Mouse (Mus musculus): ENCODE measurements at regions not wholly inside any gene's neighbourhood (a gene's known extent, or its start where the extent isn't known, plus 50 kb on each side); places are given as distances from the start of the nearest gene placed in this dataset.

DNA sequence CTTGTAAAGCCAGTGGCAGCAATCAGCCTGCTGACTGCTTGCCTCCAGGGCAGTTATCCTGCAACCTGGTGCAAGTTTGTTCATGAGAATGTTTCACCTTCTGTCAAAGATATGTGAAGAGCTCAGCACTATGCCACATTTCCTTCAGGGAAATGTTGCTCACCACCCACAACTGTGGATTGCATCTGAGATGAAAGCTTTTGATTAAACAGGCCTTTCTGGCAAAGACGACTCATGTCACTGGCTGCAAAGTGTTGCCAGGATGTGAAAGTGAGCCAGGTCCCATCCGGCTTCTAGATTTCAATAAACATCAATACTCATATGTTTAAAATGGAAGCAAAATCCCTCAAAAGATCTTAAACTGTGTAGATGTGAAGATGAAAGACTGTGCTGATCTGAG is 2121.0 kb downstream of the Gm37988 start:
- DNase-seq (ENCODE audit: low spot score in 2 of 2), result no peak

DNA sequence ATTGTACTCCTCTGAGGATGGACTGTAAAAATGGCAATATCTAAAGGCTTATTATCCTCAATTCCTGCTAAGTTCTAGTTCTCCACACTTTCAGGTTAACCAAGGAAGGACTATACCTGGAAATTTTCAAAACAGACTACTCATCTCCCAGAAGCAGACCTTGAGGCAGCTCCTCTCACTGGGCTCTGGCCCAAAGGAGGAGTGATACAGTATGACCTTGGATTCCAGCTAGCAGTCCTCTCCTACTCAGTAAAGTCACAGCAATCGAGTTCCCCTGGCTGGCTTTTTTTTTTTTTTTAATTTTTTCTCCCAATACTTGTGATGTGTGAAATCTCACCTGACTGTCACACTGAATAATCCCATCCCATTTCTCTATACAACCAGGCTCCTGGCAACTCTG is 2124.2 kb downstream of the Gm37988 start:
- no peak for DNase-seq (ENCODE audit: low spot score in 2 of 2)

- DNase-seq (ENCODE audit: low spot score in 2 of 2), result no peak
Measured at GRCm38 (mm10) chr1:6969838-6970237, 2162.1 kb downstream of the Gm37988 start.

- DNase-seq (ENCODE audit: low spot score in 2 of 2), result no peak
Measured at GRCm38 (mm10) chr1:6973749-6974327, 2166.1 kb downstream of the Gm37988 start.

DNA sequence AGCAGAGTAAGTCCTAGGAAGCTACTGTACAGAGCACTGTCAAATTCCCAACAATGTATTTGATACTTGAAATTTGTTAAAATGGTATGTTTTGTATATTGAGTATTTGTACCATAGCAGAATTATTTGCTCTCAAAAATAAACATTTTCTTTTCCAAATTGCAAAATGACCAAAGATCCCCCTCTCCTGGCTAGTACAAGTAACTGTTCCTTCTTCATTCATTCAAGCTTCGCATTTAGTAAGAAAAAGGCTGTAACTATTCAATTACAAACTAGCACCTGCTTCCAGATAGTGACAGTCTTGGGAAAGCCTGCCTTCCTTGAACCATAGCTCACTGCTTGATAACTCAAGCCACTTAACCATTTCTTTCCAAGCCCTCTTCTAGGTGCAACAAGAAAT is 2171.9 kb downstream of the Gm37988 start:
- DNase-seq (ENCODE audit: low spot score in 2 of 2), result no peak

DNA sequence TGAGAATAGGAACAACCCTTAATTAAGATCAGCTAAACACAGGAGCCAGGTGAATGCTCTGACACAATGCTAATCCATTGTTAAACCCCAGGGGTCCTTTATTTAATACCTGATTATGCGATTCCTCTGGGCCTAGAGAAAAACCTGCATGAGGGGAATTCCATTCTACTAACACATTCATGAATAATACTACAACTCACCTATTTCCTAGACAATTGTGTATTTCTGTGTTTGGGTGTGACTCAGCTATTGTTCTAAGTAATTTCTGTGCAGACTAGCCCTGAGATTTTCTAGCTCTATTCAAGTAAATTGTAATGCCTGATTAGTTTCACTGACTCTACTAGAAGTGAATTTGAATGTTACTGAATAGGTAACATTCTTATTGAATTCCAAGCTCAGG is 2176.5 kb downstream of the Gm37988 start:
- no peak for DNase-seq (ENCODE audit: low spot score in 2 of 2)

DNA sequence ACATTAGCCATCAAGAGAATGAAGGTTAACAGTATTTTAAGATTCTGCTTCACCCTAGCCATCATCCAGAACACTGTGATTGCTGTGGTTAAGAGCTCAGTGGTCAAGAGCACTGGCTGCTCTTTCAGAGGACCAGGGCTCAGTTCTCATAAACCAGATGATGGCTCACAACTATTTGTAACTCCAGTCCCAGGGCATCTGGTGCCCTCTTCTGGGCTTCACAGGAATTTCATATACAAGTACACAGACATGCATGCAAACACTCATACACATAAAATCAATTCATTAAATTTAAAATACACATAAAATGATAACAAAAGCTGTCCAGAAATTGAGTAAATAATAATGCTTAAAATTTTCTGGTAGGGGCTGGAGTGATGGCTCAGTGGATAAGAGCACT is 2189.9 kb downstream of the Gm37988 start:
- DNase-seq (ENCODE audit: low spot score in 2 of 2), result no peak

DNA sequence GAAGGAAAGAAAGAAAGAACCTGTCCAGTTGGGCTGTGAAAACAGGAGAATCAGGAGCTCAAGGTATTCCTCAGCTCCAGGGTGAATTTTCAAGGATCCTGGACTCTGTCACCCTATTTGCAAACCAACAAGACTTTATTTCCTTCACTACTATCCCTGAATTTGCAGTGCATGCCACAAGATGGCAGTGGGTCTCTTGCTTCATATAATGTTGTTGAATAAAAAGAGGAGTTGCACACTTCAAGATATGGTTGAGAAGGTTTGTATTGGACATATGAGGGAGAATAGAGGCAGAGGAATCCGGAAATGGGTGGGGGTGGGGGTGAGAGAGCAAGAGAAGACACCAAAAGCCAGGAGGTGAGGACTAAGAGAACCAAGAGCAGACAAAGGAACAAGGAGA is 2202.5 kb downstream of the Gm37988 start:
- peak in 1 of 2 experiments; percentile 12 for DNase-seq (ENCODE audit: low spot score in 2 of 2)

Measured in spleen, postnatal 36 days (tissue).